ENCODE assay signal across 13 mouse cellular contexts in genomic region chr4:135012945-135013344, GRCm38 (mm10).
A peak's percentile ranks its signal among the peaks of the same experiment; 100 is the strongest.
DNase-seq lines count a peak whose midpoint lies in the region; ATAC-seq and TF ChIP-seq lines count a peak whose summit lies in the region.
"Had no signal": no experiment of that assay in that cellular context is flagged by ENCODE, and none has a peak within 500 bp of the region (broad histone marks: within the 10 kb centered on the region; RNA-seq: fewer than 3 reads in every experiment).

No protein-coding gene starts in this region.

- H3K4me3 ChIP-seq in layer of hippocampus, adult 2 months, result no peak overlapping the region
- no peak overlapping the region for H3K4me3 ChIP-seq in ES-Bruce4 (ENCODE audit: low read depth, low read length)
- H3K4me3 ChIP-seq in limb, embryonic 13.5 days, result no peak overlapping the region
- H3K4me3 ChIP-seq: forebrain, embryonic 10.5 days; heart, embryonic 13.5 days; intestine, embryonic 15.5 days had no signal

- no peak overlapping the region for H3K9ac ChIP-seq in ES-Bruce4 (ENCODE audit: low read depth, poor library complexity, severe bottlenecking)
- no peak overlapping the region for H3K9ac ChIP-seq in limb, embryonic 13.5 days
- H3K9ac ChIP-seq: heart, embryonic 13.5 days; intestine, embryonic 15.5 days had no signal

- H3K36me3 ChIP-seq in ES-Bruce4 (ENCODE audit: control insufficient read depth, insufficient read depth, low read length, poor library complexity, severe bottlenecking), result no peaks in the 10 kb centered on the region
- H3K36me3 ChIP-seq in limb, embryonic 13.5 days, result no peaks in the 10 kb centered on the region
- H3K36me3 ChIP-seq: forebrain, embryonic 10.5 days; heart, embryonic 13.5 days; intestine, embryonic 15.5 days had no signal

- TF ChIP-seq EP300 in ES-Bruce4 (IDR thresholded peaks at IDR 0.05; ENCODE audit: insufficient read depth, low read depth, low read length), result no peak

- no peak for TF ChIP-seq POLR2A in ES-Bruce4 (IDR thresholded peaks at IDR 0.05; ENCODE audit: insufficient read depth, low read length)

- no peaks in the 10 kb centered on the region for H3K27me3 ChIP-seq in ES-Bruce4 (ENCODE audit: control insufficient read depth, insufficient read depth, low read length, poor library complexity, severe bottlenecking)
- peaks cover 19% of the 10 kb centered on the region for H3K27me3 ChIP-seq in limb, embryonic 13.5 days
- H3K27me3 ChIP-seq: intestine, embryonic 15.5 days had no signal

- TF ChIP-seq CTCF in layer of hippocampus, adult 2 months (conservative IDR thresholded peaks at IDR 0.05), result peak; percentile 53
- peak; percentile 57 for TF ChIP-seq CTCF in ES-Bruce4 (IDR thresholded peaks at IDR 0.05; ENCODE audit: low read depth, low read length)

- DNase-seq in layer of hippocampus, adult 2 months (ENCODE audit: low spot score in 2 of 2), result no peak
- no peak for DNase-seq in layer of hippocampus, adult 9-10 months (ENCODE audit: low spot score)
- DNase-seq in ZHBTc4 (ENCODE audit: low read depth, low spot score), result peak; percentile 81
- DNase-seq in Muller cell, postnatal 12 days (ENCODE audit: inconsistent ontology term), result no peak
- no peak for DNase-seq in adrenal gland, adult 8-10 months
- DNase-seq: cerebellum, adult 8-10 months; embryo, embryonic 11 days; lung, adult 18-20 months had no signal

- H3K27ac ChIP-seq in layer of hippocampus, adult 2 months, result no peak overlapping the region
- H3K27ac ChIP-seq in ES-Bruce4 (ENCODE audit: insufficient read depth, low read length), result no peak overlapping the region
- H3K27ac ChIP-seq in limb, embryonic 13.5 days, result 0 out of 2 replicates have a peak overlapping the region, but pooled peaks have one; percentile 15
- H3K27ac ChIP-seq: forebrain, embryonic 10.5 days; heart, embryonic 13.5 days; intestine, embryonic 15.5 days had no signal

- 56% methylated on average over 4 of the region's 4 CpGs for WGBS in limb, embryonic 13.5 days

- ATAC-seq in limb, embryonic 13.5 days (ENCODE audit: low FRiP score, low read depth), result no peak
- ATAC-seq: intestine, embryonic 15.5 days had no signal

- no peaks in the 10 kb centered on the region for H3K9me3 ChIP-seq in ES-Bruce4 (replicated peaks; ENCODE audit: control insufficient read depth, insufficient read depth, low read length, poor library complexity, severe bottlenecking)
- H3K9me3 ChIP-seq in limb, embryonic 13.5 days, result no peaks in the 10 kb centered on the region
- H3K9me3 ChIP-seq: forebrain, embryonic 10.5 days; intestine, embryonic 15.5 days had no signal

- H3K4me2 ChIP-seq in limb, embryonic 13.5 days (replicated peaks), result no peak overlapping the region
- H3K4me2 ChIP-seq: heart, embryonic 13.5 days; intestine, embryonic 15.5 days had no signal

- no peaks in the 10 kb centered on the region for H3K4me1 ChIP-seq in ES-Bruce4 (ENCODE audit: control insufficient read depth, insufficient read depth, low read length)
- peaks cover 21% of the 10 kb centered on the region for H3K4me1 ChIP-seq in limb, embryonic 13.5 days
- H3K4me1 ChIP-seq: heart, embryonic 13.5 days; intestine, embryonic 15.5 days had no signal
